Mouse (Mus musculus): Measurements from ENCODE around the gene Nckap5. TPM values are rescaled to one million over a fixed set of nuclear protein-coding genes. Genes with fewer than 3 reads are reported as not detected.

Nckap5 gene
- total and polyA plus RNA-seq, 2 experiments = 0.37 to 0.70 TPM

- WGBS = 77% methylated on average over 9 of the region's 9 CpGs
- Histone ChIP-seq H3K4me1 (ENCODE audit: control insufficient read depth, insufficient read depth, low read length) (no peaks in the 10 kb centered on the region), H3K79me2 (ENCODE audit: control insufficient read depth, insufficient read depth, low read length) (no peaks in the 10 kb centered on the region), H3K27ac (replicated peaks; ENCODE audit: insufficient read depth, low read depth, low read length) (no peak overlapping the region), H3K9ac (ENCODE audit: low read depth, low read length) (no peak overlapping the region), H3K36me3 (ENCODE audit: control insufficient read depth, insufficient read depth, low read length) (no peaks in the 10 kb centered on the region), H3K4me3 (ENCODE audit: insufficient read depth, low read depth, low read length) (no peak overlapping the region), H3K27me3 (ENCODE audit: control insufficient read depth, insufficient read depth, low read length) (no peaks in the 10 kb centered on the region)
- TF ChIP-seq CTCF (IDR thresholded peaks at IDR 0.05; ENCODE audit: low read depth, low read length) (no peak), POLR2A (IDR thresholded peaks at IDR 0.05; ENCODE audit: extremely low read depth, insufficient read depth, low read length) (no peak)
- DNase-seq (ENCODE audit: extremely low read depth, low read depth, low spot score) = no peak
Measured at GRCm38 (mm10) chr1:126377339-126377980, 453.1 kb downstream of the Nckap5 start.

GRCm38 (mm10) chr1:126366736-126367135 is 463.9 kb downstream of the Nckap5 start:
- peaks cover 2% of the 10 kb centered on the region for H3K4me1 ChIP-seq (ENCODE audit: control insufficient read depth, insufficient read depth, low read length)
- no peak overlapping the region for H3K4me3 ChIP-seq (ENCODE audit: insufficient read depth, low read depth, low read length)
- no peaks in the 10 kb centered on the region for H3K27me3 ChIP-seq (ENCODE audit: control insufficient read depth, insufficient read depth, low read length)
- TF ChIP-seq CTCF (IDR thresholded peaks at IDR 0.05; ENCODE audit: low read depth, low read length) (no peak), POLR2A (IDR thresholded peaks at IDR 0.05; ENCODE audit: extremely low read depth, insufficient read depth, low read length) (no peak)
- H3K79me2 ChIP-seq (ENCODE audit: control insufficient read depth, insufficient read depth, low read length) = no peaks in the 10 kb centered on the region
- H3K36me3 ChIP-seq (ENCODE audit: control insufficient read depth, insufficient read depth, low read length) = no peaks in the 10 kb centered on the region
- peak; percentile 77 for DNase-seq (ENCODE audit: extremely low read depth, low read depth, low spot score)
- WGBS = 16% methylated on average over 2 of the region's 2 CpGs
- no peak overlapping the region for H3K27ac ChIP-seq (replicated peaks; ENCODE audit: insufficient read depth, low read depth, low read length)
- H3K9ac ChIP-seq (ENCODE audit: low read depth, low read length) = no peak overlapping the region

- H3K79me2 ChIP-seq (ENCODE audit: control insufficient read depth, insufficient read depth, low read length) = no peaks in the 10 kb centered on the region
- no peak overlapping the region for H3K4me3 ChIP-seq (ENCODE audit: insufficient read depth, low read depth, low read length)
- WGBS = 92% methylated on average over 6 of the region's 6 CpGs
- H3K4me1 ChIP-seq (ENCODE audit: control insufficient read depth, insufficient read depth, low read length) = peaks cover 2% of the 10 kb centered on the region
- no peak overlapping the region for H3K9ac ChIP-seq (ENCODE audit: low read depth, low read length)
- no peaks in the 10 kb centered on the region for H3K27me3 ChIP-seq (ENCODE audit: control insufficient read depth, insufficient read depth, low read length)
- H3K27ac ChIP-seq (replicated peaks; ENCODE audit: insufficient read depth, low read depth, low read length) = no peak overlapping the region
- no peak for TF ChIP-seq POLR2A (IDR thresholded peaks at IDR 0.05; ENCODE audit: extremely low read depth, insufficient read depth, low read length)
- TF ChIP-seq CTCF (IDR thresholded peaks at IDR 0.05; ENCODE audit: low read depth, low read length) = no peak
- H3K36me3 ChIP-seq (ENCODE audit: control insufficient read depth, insufficient read depth, low read length) = no peaks in the 10 kb centered on the region
- DNase-seq (ENCODE audit: extremely low read depth, low read depth, low spot score) = no peak
Measured at GRCm38 (mm10) chr1:126364556-126364955, 466.0 kb downstream of the Nckap5 start.

GRCm38 (mm10) chr1:126360531-126361220 is 469.9 kb downstream of the Nckap5 start:
- Histone ChIP-seq H3K36me3 (ENCODE audit: control insufficient read depth, insufficient read depth, low read length) (no peaks in the 10 kb centered on the region), H3K4me3 (ENCODE audit: insufficient read depth, low read depth, low read length) (no peak overlapping the region), H3K27ac (replicated peaks; ENCODE audit: insufficient read depth, low read depth, low read length) (no peak overlapping the region), H3K9ac (ENCODE audit: low read depth, low read length) (no peak overlapping the region), H3K79me2 (ENCODE audit: control insufficient read depth, insufficient read depth, low read length) (no peaks in the 10 kb centered on the region), H3K27me3 (ENCODE audit: control insufficient read depth, insufficient read depth, low read length) (no peaks in the 10 kb centered on the region), H3K4me1 (ENCODE audit: control insufficient read depth, insufficient read depth, low read length) (no peaks in the 10 kb centered on the region)
- DNase-seq (ENCODE audit: extremely low read depth, low read depth, low spot score) = no peak
- 43% methylated on average over 6 of the region's 6 CpGs for WGBS
- TF ChIP-seq POLR2A (IDR thresholded peaks at IDR 0.05; ENCODE audit: extremely low read depth, insufficient read depth, low read length) (no peak), CTCF (IDR thresholded peaks at IDR 0.05; ENCODE audit: low read depth, low read length) (no peak)

GRCm38 (mm10) chr1:126360111-126360510 is 470.5 kb downstream of the Nckap5 start:
- TF ChIP-seq POLR2A (IDR thresholded peaks at IDR 0.05; ENCODE audit: extremely low read depth, insufficient read depth, low read length) (no peak), CTCF (IDR thresholded peaks at IDR 0.05; ENCODE audit: low read depth, low read length) (no peak)

GRCm38 (mm10) chr1:126341806-126342205 is 488.8 kb downstream of the Nckap5 start:
- Histone ChIP-seq H3K9ac (ENCODE audit: low read depth, low read length) (no peak overlapping the region), H3K4me1 (ENCODE audit: control insufficient read depth, insufficient read depth, low read length) (no peaks in the 10 kb centered on the region), H3K27me3 (ENCODE audit: control insufficient read depth, insufficient read depth, low read length) (no peaks in the 10 kb centered on the region), H3K36me3 (ENCODE audit: control insufficient read depth, insufficient read depth, low read length) (no peaks in the 10 kb centered on the region), H3K4me3 (ENCODE audit: insufficient read depth, low read depth, low read length) (no peak overlapping the region), H3K79me2 (ENCODE audit: control insufficient read depth, insufficient read depth, low read length) (no peaks in the 10 kb centered on the region), H3K27ac (replicated peaks; ENCODE audit: insufficient read depth, low read depth, low read length) (no peak overlapping the region)
- TF ChIP-seq POLR2A (IDR thresholded peaks at IDR 0.05; ENCODE audit: extremely low read depth, insufficient read depth, low read length) (no peak), CTCF (IDR thresholded peaks at IDR 0.05; ENCODE audit: low read depth, low read length) (no peak)
- WGBS = 81% methylated on average over 2 of the region's 2 CpGs
- DNase-seq (ENCODE audit: extremely low read depth, low read depth, low spot score) = no peak

More at GRCm38 (mm10) chr1:126360111-126360510, 470.5 kb downstream of the Nckap5 start:
- Histone ChIP-seq H3K27me3 (ENCODE audit: control insufficient read depth, insufficient read depth, low read length) (no peaks in the 10 kb centered on the region), H3K9ac (ENCODE audit: low read depth, low read length) (no peak overlapping the region), H3K79me2 (ENCODE audit: control insufficient read depth, insufficient read depth, low read length) (no peaks in the 10 kb centered on the region), H3K4me3 (ENCODE audit: insufficient read depth, low read depth, low read length) (no peak overlapping the region), H3K36me3 (ENCODE audit: control insufficient read depth, insufficient read depth, low read length) (no peaks in the 10 kb centered on the region), H3K4me1 (ENCODE audit: control insufficient read depth, insufficient read depth, low read length) (no peaks in the 10 kb centered on the region), H3K27ac (replicated peaks; ENCODE audit: insufficient read depth, low read depth, low read length) (no peak overlapping the region)
- DNase-seq (ENCODE audit: extremely low read depth, low read depth, low spot score) = no peak
- 93% methylated on average over 3 of the region's 3 CpGs for whole genome bisulfite sequencing

All from liver, adult 2 months (tissue).